Mouse (Mus musculus): Measurements from ENCODE around the gene Eef1e1.

- no peak for TF ChIP-seq MYOD1 (IDR thresholded peaks at IDR 0.05; ENCODE audit: control insufficient read depth in 1 of 3, insufficient read length in 2 of 3, low read depth in 2 of 3)
- no peak for TF ChIP-seq TCF12 (IDR thresholded peaks at IDR 0.05; ENCODE audit: insufficient read depth, poor library complexity, severe bottlenecking)
- no peak for TF ChIP-seq REST (IDR thresholded peaks at IDR 0.05; ENCODE audit: insufficient read depth, insufficient read length)
- TF ChIP-seq POLR2A (IDR thresholded peaks at IDR 0.05; ENCODE audit: insufficient read length, low read depth) = no peak
- no peak for TF ChIP-seq CEBPB (IDR thresholded peaks at IDR 0.05; ENCODE audit: insufficient read depth, poor library complexity, severe bottlenecking)
- no peak for TF ChIP-seq POLR2AphosphoS2 (IDR thresholded peaks at IDR 0.05; ENCODE audit: insufficient read length, low read depth)
These were observed 32.7 kb downstream of the Eef1e1 start for GRCm38 (mm10) chr13:38626229-38626525.
